Mouse (Mus musculus) megakaryocyte, embryonic 14.5 days (primary cell): ENCODE data around the gene Dcp1a.

Experiments used
- FLI1 ChIP-seq: IDR thresholded peaks from 2 replicates; pipeline ENCODE4 v1.6.1; 2012; ENCODE audit warnings: low read length, inconsistent platforms, mixed read lengths
- GATA1 ChIP-seq: IDR thresholded peaks from 3 replicates; pipeline ENCODE4 v1.6.1; 2012; ENCODE audit warnings: mixed read lengths, low read length, inconsistent platforms, borderline replicate concordance

GRCm38 (mm10) chr14:30504990-30505389 lies 25.7 kb downstream of the Dcp1a start:
- TF ChIP-seq GATA1, result no peak
- no peak for TF ChIP-seq FLI1
